Mouse (Mus musculus) liver, adult 2 months (tissue): ENCODE measurements around the gene Rcbtb2.

Experiments used
- CTCF ChIP-seq: fragments of 200-500 bp; IDR thresholded peaks from 2 replicates; pipeline ENCODE4 v1.5.1; 2011; ENCODE audit warnings: low read depth, low read length, control low read depth
- POLR2A ChIP-seq: fragments of 200-500 bp; IDR thresholded peaks from 2 replicates; pipeline ENCODE4 v1.6.1; 2011; ENCODE audit warnings: low read length, control low read depth; ENCODE audit not compliant: insufficient read depth; ENCODE audit errors: extremely low read depth

DNA sequence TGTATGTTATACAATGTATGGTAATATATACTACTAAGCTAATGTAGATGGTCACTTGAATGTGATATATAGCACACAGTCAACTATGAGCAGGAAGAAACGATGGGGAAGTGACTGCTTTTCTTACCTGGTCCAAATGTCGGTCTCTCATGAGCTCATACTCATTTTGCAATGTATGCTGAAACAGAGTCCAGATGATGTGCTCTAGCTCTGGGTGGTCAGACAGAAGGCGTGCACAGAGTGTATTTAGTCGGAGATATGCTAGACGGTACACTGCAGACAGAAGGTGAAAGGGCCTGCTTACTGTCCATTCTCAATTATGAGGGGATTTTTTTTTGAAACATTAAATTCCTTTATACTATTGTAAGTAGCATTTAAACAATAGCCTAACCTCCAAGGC is 88.6 kb downstream of the Rcbtb2 start:
- TF ChIP-seq POLR2A (no peak), CTCF (no peak)
